Mouse (Mus musculus): ENCODE results near the gene Gtf3c1. TPM values are rescaled to one million over a fixed set of nuclear protein-coding genes. Genes with fewer than 3 reads are reported as not detected.
A peak's percentile ranks its signal among the peaks of the same experiment; 100 is the strongest.

The Gtf3c1 gene
- polyA plus RNA-seq, 1 experiment from 2014 or later: 16.3 TPM

DNA sequence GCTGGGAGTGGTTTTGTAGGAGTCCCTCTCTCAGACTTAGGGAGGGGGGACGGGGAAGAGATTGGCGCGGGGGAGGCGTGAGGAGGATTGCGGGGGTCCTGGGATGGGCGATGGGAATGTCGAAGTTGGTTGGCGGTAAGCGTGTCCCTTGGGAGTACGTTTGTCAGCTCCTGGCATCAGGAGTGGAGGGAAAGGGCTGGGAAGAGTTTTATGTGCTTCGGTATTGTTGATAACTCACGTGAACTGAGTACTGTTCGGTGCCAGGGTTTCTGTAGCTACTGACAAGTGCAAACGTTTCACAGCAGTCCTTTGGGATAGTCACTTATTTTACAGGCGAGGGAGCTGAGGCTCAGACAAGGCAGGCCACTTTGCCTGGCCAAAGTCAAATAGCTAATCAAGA lies 520 bp upstream of the Gtf3c1 start:
- peak; percentile 10 for DNase-seq (ENCODE audit: low spot score)

DNA sequence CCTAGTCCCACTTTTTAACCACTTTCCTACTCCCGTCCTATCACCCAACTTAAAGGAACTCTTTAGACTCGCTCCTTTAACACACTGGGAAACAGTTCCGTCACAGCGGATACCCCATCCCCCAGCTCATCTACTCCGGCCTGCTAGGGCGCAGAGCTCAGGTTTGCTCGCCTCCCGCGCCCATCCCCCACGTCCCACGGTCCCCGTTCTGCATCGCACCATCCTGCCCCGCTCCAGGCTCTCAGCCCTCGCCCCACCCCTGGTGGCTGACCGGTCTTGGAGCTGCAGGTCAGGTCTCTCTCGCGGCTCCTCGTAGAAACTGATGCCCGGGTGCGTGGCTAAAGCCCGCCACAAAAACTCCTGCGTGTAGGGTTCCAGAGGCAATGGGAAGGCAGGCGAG lies 394 bp downstream of the Gtf3c1 start:
- peak; percentile 56 for DNase-seq (ENCODE audit: low spot score)

DNA sequence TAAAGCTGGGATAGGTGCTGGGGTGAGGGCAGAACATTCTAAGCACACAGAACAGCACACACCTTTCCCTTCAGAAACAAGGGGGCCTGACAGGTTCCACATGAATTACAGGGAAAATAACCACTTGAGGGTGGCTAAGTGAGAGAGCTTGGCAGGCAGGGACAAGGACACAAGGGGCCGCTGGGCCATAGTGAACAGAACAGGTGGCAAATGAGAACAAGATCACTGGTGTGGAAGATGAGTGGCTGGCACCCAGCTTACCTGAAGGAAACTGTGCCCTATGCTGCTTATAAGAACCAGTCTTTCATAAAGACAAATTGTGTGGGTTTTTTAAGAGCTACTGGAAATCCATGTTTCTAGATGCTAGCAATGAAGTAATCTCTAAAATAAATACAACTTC lies 4.8 kb downstream of the Gtf3c1 start:
- no peak for DNase-seq (ENCODE audit: low spot score)

DNA sequence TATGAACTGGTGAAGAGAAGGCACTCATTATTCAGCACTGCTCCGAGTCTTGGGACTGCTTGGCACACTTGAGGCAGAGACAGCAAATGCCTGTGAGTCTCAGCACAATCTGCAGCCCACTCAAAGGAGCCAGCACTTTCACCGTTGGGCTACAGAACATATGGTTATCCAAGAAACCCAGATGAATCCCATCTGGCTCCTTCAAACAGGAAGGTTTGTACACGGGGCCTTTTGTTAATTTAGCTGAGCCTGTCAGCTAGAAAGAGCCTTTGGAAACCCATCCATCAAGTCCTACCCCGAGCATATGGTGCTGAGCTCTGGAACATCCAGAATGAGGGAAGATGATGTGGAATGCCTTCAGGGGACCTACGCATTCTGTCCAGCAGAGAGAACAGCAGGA lies 13.5 kb downstream of the Gtf3c1 start:
- no peak for DNase-seq (ENCODE audit: low spot score)

DNA sequence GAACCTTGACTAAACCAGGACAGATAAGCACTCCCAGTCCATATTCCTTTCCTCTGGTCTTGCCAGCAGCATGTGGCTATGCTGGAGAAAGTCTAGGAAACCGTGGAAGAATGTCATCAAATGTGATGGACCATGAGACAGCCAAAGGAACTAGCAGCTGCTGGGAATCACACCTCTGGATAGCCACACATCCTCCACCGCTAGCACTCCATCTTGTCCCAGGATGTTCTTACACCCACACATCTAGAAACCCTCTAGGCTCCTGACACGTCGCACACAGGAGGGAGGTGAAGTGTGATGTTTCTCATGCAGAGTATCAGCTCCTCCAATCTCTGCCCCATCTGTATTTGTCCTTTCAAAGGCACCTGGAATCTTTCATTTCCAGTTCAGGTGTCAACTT lies 17.1 kb downstream of the Gtf3c1 start:
- DNase-seq (ENCODE audit: low spot score): no peak

DNA sequence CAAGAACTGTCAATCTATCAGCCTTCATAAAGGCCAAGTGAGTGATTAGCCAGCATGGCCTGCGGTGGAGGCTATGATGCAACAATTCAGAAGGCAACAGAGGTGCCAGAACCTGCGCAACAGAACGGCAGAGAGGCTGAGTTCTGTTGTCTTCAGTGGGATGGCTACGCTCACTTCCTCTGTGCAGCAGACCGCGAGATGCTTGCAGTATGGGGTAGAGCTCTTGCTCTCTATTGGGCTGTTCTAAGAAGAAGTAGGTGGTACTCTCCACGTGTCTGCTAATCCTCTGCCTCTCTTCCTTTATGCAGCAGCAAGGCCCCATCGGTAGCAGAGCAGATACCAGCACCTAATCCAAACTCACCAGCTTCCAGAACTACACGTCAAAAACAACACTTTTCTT lies 27.6 kb downstream of the Gtf3c1 start:
- no peak for DNase-seq (ENCODE audit: low spot score)

DNA sequence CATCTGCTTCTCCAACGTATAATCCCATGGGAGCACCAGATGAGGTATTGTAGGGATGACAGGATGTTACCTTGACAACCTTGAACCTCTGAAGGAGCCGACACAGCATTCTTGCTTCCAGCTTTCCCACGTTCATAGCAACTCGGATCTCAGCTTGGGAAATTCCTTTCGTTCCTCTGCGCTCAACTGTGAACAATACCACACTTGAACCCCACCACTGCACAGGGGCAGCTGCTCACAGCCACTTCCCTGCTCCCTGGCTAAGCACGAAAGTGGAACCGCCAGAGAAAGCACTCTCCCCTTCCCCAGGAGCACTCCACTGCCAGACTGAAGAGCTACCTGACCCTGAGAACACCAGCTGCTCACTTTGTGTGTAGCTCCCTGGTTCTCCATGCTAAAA lies 28.8 kb downstream of the Gtf3c1 start:
- no peak for DNase-seq (ENCODE audit: low spot score)

DNA sequence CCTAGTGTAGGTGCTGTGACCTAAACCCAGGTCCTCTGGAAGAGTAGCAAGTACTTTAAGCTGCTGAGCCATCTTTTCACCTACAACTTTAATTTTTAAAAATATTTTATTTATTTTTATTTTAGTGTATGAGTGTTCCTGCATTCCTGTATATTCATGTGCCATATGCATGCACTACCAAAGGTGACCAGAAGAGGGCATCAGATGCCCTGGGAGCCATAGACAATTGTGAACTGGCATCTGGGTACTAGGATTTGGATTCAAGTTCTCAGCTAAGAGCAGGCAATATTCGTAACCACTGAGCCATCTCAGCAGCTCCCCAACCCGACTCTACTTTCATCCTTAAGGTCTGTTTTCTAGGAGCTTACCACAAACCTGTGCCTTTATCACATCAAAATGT lies 32.7 kb downstream of the Gtf3c1 start:
- peak; percentile 57 for DNase-seq (ENCODE audit: low spot score)

DNA sequence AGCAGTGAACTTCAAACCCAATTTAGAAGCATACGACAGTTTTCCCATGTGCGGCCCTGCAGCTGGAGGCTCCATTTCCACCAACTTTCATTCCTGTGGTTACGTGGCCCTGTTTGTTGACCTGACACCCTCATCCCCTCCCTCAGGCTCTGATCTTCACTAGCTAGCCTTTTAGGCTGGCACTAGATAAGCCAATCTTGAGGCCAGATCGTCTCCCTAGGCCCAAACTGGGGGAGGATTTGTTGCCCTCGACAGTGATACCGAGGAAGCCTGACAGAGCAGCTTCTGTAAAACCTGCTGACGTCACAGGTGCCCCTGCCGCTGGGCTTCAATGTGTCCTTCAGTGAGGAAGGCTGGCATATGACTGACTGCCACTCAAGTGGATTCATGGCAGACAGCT lies 36.2 kb downstream of the Gtf3c1 start:
- DNase-seq (ENCODE audit: low spot score): no peak

DNA sequence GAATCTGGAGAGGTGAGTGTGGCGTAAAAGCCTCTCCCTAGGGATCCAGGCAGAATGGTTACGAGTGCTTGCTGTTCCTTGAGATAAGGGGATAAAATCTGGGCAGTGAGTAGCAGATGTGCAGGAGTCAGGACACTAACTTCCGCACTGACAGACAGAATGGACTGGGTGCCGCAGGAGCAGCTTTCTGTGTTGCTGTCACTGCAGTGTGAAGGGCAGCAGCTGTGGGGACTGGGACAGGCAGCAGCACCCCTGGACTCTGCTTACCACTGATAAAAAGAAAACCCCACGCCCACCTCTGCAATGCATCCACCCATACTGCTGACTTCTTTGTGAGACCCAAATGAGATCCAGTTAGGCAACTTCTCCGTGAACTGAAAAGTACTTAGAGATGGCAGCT lies 36.7 kb downstream of the Gtf3c1 start:
- DNase-seq (ENCODE audit: low spot score): no peak

DNA sequence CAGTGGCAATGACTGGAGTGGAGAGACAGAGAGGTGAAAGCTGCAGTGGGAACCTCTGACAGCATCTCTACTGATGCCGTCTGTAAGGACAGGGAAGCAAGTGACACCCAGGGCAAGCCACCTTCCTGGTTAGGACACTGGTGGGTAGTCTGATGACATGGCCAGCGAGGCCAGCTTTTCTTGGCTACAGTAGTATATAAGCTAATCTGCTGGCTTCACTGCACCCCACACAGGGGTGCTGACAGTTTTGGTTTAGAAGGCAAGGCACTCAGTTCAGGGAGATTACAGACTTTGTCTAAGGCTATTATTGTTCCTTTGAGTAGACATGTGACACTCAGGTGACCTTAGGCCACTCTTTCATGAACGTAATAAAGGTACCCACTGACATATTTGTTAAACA lies 43.9 kb downstream of the Gtf3c1 start:
- DNase-seq (ENCODE audit: low spot score): no peak

DNA sequence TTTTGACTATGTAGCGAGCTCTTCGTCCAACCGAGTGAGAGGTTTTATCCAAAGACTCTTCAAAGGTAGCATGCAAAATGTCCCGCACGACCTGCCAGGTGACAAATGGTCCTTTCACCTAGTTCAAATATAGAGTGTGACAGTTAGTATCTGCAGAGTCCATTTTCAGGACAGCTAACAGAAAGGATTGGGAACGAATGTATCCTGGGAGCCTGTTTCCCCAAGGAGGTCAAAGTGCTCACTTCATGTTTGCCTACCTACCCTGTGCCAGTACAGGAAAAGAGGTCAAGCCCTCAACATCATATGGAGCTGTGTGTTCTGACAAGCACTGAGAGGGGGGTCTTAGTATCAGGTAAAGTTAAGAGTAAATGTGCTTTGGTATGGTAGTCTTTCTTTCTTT lies 50.1 kb downstream of the Gtf3c1 start:
- DNase-seq (ENCODE audit: low spot score): no peak

DNA sequence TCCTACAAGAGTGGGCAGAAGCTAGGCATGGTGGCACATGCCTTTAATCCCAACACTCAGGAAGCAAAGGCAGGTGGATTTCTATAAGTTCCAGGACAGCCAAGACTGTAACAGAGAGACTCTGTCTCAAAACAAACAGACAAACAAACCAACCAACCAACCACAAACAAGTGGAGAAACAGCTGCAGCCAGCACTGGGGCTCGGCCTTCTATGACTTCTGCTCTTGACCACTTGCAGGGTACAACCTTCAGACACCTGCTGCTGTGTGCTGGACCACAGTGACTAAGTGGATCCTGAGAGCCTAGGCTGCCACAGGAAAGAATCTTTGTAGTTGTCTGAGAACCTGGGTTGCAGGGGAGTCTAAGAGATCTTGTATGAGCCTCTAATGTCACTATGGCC lies 58.6 kb downstream of the Gtf3c1 start:
- no peak for DNase-seq (ENCODE audit: low spot score)

DNA sequence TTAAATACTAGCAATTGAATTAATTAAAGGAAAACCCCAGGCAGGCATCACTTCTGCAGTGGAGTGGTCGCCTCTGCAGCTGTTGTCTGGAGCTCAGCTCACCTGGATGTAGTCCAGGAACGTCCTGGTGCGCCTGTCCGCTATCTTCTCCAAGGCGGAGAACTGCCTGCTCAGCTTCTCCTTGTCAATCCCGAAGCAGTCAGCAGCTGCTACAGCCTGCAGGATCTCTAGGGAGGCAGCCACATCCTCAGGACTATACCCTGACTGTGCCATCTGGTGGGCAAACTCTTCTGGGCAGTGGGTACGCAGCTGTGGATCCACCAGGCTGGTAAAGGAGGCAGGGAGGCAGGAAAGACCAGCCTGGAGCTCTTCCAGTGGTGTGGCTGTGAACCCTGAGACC lies 62.2 kb downstream of the Gtf3c1 start:
- no peak for DNase-seq (ENCODE audit: low spot score)

DNA sequence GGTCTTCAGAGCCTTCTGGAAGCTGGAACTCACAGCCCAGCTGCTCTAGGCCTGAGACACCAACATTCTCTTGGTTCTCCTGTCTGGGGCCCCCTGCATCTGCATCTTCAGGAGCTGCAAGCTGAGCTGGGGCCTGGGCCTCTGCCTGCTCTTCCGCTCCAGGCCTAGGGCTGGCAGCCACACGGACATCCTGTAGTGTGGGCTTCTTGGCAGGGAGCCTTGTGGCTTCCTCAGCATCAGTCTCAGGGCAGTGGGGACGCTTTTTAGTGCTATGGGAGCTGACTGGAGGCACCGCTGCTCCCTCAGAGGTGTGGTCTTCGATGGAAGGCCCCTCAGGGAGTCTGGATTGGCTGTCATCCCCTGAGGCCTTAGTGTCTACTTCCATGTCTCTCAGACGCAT lies 63.7 kb downstream of the Gtf3c1 start:
- peak; percentile 27 for DNase-seq (ENCODE audit: low spot score)

DNA sequence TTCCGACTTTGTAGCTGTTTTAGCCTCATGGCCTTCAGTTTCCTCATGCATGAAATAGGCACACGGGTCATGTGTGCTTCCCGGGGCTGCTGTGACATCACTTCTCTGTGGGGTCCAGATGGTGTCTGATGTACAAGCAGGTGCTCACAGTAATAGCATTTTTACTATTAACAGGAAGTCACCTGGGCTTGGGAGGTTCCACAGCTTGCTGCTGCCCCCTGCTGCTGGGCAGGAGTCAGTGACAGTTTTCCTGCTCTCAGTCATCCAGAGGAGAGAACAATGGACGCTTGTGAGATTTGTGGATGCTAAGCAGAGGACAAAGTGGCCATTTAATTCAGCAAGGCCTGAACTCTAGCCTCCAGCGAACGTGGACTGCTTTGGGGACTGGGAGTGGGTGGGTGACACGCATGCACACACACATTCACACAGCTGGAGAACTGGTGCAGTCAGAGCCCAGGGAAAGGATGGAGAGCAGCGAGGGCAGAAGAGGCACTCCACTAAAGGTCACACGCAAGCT lies 68.7 kb downstream of the Gtf3c1 start:
- DNase-seq (ENCODE audit: low spot score): peak; percentile 86

DNA sequence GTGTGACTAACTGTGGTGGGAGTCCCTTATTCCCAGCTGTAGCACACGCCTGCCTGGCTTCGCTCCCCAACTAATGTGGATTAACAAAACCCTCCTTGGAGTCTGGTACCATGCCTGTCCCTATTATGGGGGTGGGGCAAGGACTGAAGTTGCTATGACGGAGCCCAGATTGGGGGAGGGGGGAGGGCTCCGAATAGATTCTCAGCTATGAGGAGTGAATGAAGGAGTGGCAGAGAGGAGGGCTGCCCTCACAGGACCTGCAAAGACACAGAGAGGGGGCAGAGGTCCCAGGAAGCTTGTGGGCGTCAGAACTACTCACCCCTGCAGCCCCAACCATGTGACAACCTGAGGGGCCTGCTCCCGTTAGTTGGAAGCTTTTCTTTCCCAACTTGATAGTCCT lies 69.2 kb downstream of the Gtf3c1 start:
- peak; percentile 53 for DNase-seq (ENCODE audit: low spot score)

DNA sequence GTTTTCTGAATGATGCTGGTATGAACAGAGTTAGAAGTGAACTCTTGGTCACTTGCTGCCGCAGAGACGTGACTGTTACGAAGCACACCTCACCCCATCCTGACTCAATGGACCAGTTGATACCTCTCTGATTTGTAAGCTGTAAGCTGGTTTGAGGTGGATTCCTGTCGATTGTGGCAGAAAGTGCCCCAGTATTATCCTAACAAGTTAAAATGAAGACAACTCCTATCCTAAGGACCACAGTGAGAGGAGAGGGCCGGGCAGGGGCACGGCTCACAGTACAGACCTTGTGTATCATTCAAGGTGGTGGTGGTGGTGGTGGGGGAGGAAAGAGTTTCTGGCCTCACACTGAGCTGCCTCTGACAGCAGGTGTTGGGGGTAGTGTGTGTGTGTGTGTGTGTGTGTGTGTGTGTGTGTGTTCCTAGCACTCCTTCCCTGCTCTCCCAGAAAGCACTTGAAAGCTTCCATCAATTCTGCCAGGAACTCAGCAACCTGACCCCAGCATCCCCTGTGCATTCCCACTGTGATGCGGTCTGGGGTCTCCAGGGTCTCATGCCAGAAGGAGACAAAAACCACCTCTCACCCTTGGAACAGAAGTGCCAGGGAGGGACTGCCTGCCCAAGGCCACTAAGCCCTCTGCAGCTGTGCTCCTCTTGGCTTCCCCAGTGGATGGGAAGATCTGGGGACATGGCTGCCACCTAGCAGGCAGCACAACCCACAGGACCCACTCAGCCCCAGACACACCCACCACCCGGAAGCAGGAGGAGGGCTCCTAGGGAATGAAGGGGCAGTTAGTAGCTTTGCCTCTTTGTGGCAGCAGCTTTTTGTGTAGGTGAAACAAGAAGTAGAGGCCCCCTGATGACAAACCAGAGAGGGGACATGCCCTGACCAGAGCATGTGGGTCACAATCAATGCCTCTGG lies 70.1 kb downstream of the Gtf3c1 start:
- DNase-seq (ENCODE audit: low spot score): peak; percentile 47

DNA sequence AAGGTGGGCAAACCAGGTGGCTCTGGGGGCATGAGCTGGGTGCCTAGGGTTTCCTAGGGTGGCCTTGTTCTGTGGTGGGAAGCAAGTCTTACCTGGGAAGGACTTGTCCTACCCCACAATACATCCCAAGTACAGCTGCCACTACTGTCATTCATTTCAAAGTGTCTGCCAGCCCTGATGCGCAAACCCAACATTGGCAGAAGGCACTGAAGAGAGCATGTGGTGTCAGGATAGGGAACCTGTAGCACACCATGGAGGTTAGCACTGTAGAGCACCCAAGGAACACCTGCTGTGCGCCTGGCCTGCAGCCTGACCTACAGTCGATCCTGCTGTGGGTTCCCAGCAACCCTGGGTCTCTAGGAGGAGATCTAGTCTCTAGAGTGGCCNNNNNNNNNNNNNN lies 76.6 kb downstream of the Gtf3c1 start:
- DNase-seq (ENCODE audit: low spot score): peak; percentile 53

DNA sequence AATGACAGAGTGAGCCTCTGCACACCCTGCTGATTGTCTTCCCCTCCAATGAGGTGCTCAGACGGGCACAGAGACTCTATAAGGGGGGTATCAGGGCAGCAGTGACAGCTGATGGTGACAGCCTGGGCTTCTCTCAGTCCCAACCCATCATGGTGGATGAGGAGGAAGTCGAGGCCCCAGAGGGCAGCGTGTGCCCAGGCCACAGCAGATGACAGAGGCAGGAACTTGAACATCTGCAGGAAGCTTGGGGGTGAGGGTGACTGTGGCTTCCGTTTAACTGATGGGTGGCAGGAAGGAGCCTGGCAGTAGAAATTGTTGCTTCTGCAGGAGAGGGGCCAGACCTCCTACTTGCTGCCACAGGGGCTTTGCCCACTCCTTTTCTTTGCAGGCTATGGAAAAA lies 77.3 kb downstream of the Gtf3c1 start:
- peak; percentile 91 for DNase-seq (ENCODE audit: low spot score)

DNA sequence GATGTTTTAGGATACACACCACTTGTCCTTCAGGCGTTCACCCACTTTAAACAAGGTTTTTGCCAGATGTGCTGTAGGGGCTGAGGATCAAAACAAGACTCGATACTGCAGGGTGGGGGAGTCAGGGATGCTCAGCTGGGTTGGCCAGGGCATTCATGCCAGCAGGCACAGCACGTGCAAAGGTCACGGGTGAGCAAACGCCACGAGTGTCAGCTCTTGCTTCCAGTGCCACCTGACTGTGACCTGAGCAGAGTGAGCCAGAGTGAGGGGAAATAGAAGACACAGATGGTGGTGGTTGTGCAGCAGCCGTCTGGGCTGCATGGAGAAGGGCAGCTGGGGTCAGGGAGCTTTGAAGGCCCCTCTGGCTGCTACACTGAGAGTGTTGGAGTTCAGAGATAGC lies 81.8 kb downstream of the Gtf3c1 start:
- DNase-seq (ENCODE audit: low spot score): no peak

DNA sequence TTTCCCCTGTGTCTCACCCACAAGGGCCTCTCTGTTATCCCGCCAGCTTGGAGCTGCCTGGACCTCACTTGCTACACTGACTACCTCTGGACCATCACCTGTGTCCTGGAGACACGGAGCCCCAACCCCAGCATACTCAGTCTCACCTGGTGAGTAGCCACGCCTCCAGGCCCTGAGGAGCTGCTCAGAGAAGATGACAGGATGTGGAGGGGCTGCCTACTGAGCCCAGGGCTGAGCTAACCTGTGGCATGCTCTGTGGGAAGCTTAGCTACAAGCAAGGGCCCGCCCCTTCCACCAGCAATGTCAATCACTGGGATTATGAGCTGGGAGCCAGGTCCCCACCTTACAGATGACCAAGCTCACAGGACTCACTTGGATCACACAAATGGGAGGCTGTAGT lies 82.4 kb downstream of the Gtf3c1 start:
- DNase-seq (ENCODE audit: low spot score): peak; percentile 73
